Mouse (Mus musculus): ENCODE measurements around the gene Klf16.

DNA sequence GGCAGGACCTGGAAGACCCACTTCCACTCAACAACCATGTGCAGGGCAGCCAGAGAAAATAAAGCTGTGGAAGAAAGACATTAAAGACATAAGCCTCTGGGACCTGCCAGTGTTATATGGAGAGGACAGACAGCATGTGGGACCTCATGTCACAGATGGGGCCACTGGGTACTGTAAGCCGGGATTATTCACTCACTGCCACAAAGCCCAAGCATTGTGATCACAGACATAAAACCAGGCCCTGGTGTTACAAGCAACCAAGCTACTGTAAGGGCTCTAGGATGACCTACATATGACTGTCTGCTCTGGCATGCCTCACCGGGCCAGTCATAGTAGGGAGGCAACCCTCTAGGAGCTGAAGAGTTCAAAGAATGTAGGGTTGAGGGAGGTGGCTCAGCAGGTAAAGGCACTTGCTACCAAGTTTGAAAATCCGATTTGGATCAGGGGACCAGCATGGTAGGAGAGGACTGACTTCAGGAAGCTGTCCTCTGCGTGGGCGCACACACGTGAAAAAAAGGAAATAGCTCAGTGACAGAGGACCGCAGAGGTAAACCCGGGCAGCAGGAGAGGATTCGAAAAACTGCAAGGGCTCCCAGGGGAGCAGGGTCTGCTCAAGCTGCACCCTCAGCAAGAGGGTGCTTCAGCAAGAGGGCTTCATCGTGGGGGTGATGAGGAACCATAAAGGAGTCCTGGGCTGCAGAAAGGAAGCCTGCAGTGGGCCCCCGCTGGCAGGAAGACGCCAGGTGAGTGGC, 12.2 kb upstream of the Klf16 start:
- TF ChIP-seq CTCF (IDR thresholded peaks at IDR 0.05; ENCODE audit: borderline replicate concordance, control insufficient read depth, extremely low read depth, insufficient read depth, low read length, poor library complexity), result no peak
- TF ChIP-seq POLR2A (IDR thresholded peaks at IDR 0.05; ENCODE audit: control insufficient read depth, extremely low read depth, insufficient read depth, low read length, poor library complexity), result no peak

All from thymus, adult 2 months (tissue).